Mouse (Mus musculus) left cerebral cortex, adult 18-20 months (tissue): ENCODE measurements at regions not wholly inside any gene's neighbourhood (a gene's known extent, or its start where the extent isn't known, plus 50 kb on each side); places are given as distances from the start of the nearest gene placed in this dataset.

Experiments used
- microRNA-seq, 2 experiments: library from miRNA; unstranded; fragments of <30 nt; microRNA quantifications; one replicate each; pipeline ENCODE4 v1.2.0; 2021

Small RNA genes in the stretch of these regions (microRNA-seq; reads per million reads assigned to microRNA genes)
- 0 reads per million in 2 experiments for gene Gm44301
